Mouse (Mus musculus) limb, embryonic 14.5 days (tissue): ENCODE data around the gene Maml3. TPM values are rescaled to one million over a fixed set of nuclear protein-coding genes. Genes with fewer than 3 reads are reported as not detected.

Source experiments
- ATAC-seq: fragments of 200-750 bp; cut with Nextera tagmentation; 2 replicates; pipeline ENCODE4 v1.8.0; 2017; ENCODE audit warnings: low read depth, moderate number of reproducible peaks, moderate TSS enrichment; ENCODE audit not compliant: low FRiP score
- DNase-seq: peaks from one replicate; pipeline ENCODE4 v3.0.0-alpha.2; 2015; ENCODE audit warnings: low spot score
- H3K27ac ChIP-seq: fragments of 300-500 bp; sonication (generic); replicated peaks from 2 replicates; pipeline ENCODE4 v1.5.1; 2014; ENCODE audit warnings: low read depth, mild to moderate bottlenecking, low read length, moderate library complexity, mixed read lengths
- H3K27me3 ChIP-seq: fragments of 300-500 bp; sonication (generic); 2 replicates; pipeline ENCODE4 v1.6.1; 2014; ENCODE audit warnings: low read length, mixed read lengths; ENCODE audit not compliant: control insufficient read depth, insufficient read depth
- H3K36me3 ChIP-seq: fragments of 300-500 bp; sonication (generic); 2 replicates; pipeline ENCODE4 v1.6.1; 2014; ENCODE audit warnings: mild to moderate bottlenecking, low read length, moderate library complexity, mixed read lengths; ENCODE audit not compliant: control insufficient read depth, insufficient read depth
- H3K4me1 ChIP-seq: fragments of 300-500 bp; sonication (generic); 2 replicates; pipeline ENCODE4 v1.6.1; 2014; ENCODE audit warnings: antibody characterized with exemption, low read length, mixed read lengths; ENCODE audit not compliant: control insufficient read depth, insufficient read depth
- H3K4me2 ChIP-seq: fragments of 300-500 bp; sonication (generic); replicated peaks from 2 replicates; pipeline ENCODE4 v1.6.1; 2014; ENCODE audit warnings: low read depth, mild to moderate bottlenecking, low read length, moderate library complexity; ENCODE audit not compliant: severe bottlenecking
- H3K4me3 ChIP-seq: fragments of 300-500 bp; sonication (generic); replicated peaks from 2 replicates; pipeline ENCODE4 v1.5.1; 2014; ENCODE audit warnings: low read length
- H3K9ac ChIP-seq: fragments of 300-500 bp; sonication (generic); 2 replicates; pipeline ENCODE4 v1.6.1; 2014; ENCODE audit warnings: mild to moderate bottlenecking, low read depth, low read length, moderate library complexity; ENCODE audit not compliant: severe bottlenecking
- H3K9me3 ChIP-seq: fragments of 300-500 bp; sonication (generic); 2 replicates; pipeline ENCODE4 v1.6.1; 2016; ENCODE audit warnings: low read length; ENCODE audit not compliant: control insufficient read depth
- POLR2A ChIP-seq: fragments of 200-500 bp; IDR thresholded peaks from 2 replicates; pipeline ENCODE4 v1.8.0; 2012; ENCODE audit warnings: inconsistent platforms, mild to moderate bottlenecking, moderate library complexity, borderline replicate concordance; ENCODE audit not compliant: insufficient read depth, insufficient read length; ENCODE audit errors: extremely low read depth
- WGBS: fragments of 180-500 bp; shearing (Covaris S2); extraction: QIAGEN DNeasy Blood & Tissue Kit; methylation state at CpG from one replicate; pipeline ENCODE4 v1.1.7; 2014; 5-methylcytosine and 5-hydroxymethylcytosine counted together
- polyA plus RNA-seq, 2 experiments: library from polyadenylated mRNA; depleted of rRNA in 1 of 2; stranded (reverse) in 1 of 2; unstranded in 1 of 2; fragments of >200 nt; fragmentation: Nextera tagmentation in 1 of 2; extraction: Ambion mirVana in 1 of 2; gene quantifications; 2 replicates each; pipeline versions ENCODE4 v1.2.1 to v1.2.3; 2012 to 2014

The Maml3 gene
- polyA plus RNA-seq, 2 experiments, result 5.4 to 5.6 TPM

DNA sequence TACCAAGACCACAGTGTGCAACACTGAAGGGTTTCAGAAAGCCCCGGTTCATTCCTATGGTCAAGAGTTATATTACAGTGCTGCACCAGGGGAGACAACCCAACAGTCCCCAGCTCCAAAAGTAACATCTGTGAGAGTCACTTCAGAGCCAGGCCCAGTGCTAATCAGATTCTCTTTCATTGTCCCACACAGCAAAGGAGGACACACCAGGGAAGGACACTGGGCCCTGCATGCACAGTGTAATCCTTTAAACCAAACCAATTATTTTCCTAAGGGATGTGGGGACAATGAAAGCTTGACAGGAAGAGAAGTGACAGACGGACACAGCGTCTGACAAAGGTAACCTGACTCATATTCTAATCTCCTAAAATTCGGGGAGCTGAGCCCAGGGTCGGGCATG is 32.9 kb downstream of the Maml3 start:
- Histone ChIP-seq H3K9ac (no peak overlapping the region), H3K36me3 (no peaks in the 10 kb centered on the region), H3K4me2 (no peak overlapping the region), H3K4me1 (peaks cover 11% of the 10 kb centered on the region), H3K27ac (no peak overlapping the region), H3K27me3 (no peaks in the 10 kb centered on the region), H3K9me3 (no peaks in the 10 kb centered on the region), H3K4me3 (no peak overlapping the region)
- DNase-seq, result no peak
- WGBS, result 67% methylated on average over 5 of the region's 5 CpGs
- no peak for ATAC-seq
- TF ChIP-seq POLR2A, result no peak

DNA sequence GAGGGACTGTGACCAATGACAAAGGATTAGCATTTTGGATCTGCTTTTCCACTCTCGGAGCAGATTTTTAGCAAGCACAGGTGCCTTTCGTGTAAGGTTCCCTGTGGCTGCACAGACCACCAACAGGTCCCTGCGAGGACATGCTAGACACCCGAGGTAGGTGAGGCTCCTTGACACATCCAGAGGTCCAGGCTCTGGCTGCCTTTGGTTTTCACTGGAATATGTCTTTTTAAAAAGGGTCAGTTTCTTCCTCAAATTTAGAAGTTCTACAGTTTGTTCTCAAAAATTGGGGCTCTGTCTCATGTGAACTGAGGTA is 34.8 kb downstream of the Maml3 start:
- H3K9me3 ChIP-seq, result no peaks in the 10 kb centered on the region

DNA sequence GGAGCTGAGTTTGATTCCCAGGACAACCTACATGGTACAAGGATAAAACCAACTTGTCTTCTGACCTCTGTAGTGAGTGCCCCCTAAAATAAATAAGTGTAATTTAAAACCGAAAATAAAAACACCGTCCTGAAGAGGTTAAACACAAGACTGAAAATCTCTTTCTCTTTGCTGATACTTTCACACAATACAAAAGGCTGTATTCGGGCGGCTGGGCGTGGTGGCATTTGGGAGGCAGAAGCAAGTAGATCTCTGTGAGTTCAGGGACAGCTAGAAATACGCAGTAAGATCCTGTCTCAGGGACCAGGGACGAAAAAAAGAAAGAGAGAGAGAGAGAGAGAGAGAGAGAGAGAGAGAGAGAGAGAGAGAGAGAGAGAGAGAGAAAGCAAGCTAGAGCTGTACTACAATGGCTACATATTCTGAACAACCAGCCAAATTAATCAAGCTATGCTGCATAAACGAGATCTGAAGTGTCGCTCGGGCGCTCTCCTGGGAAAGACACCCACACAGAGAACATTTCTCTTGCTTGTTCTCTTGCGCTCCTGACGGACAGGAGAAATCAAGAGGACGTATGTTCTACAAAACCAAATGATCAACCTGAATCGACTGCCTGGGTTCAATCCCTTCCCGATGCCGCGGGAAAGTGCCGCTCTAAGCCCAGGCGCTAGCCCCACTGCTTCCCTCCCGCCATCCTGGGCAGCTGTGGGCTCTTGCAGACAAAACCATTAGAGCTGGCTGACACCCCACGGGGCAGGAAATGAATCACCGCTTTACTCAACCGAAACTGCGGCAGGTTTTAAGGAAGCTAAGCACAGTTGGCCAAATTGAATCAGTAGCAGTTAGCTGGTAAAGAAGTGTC is 35.3 kb downstream of the Maml3 start:
- TF ChIP-seq POLR2A, result no peak
- H3K9ac ChIP-seq, result peak overlapping the region; percentile 46
- H3K4me3 ChIP-seq, result peak overlapping the region; percentile 31

More for the DNA sequence above, 34.8 kb downstream of the Maml3 start:
- no peaks in the 10 kb centered on the region for H3K27me3 ChIP-seq
- H3K36me3 ChIP-seq, result no peaks in the 10 kb centered on the region
- H3K27ac ChIP-seq, result no peak overlapping the region
- DNase-seq (no peak), ATAC-seq (no peak)
- peak overlapping the region; percentile 31 for H3K4me3 ChIP-seq
- H3K9ac ChIP-seq, result peak overlapping the region; percentile 46; the same call in 1 of the 2 replicates
- H3K4me1 ChIP-seq, result peaks cover 11% of the 10 kb centered on the region
- WGBS, result 6% methylated on average over 4 of the region's 4 CpGs
- peak overlapping the region; percentile 54 for H3K4me2 ChIP-seq
- no peak for TF ChIP-seq POLR2A

DNA sequence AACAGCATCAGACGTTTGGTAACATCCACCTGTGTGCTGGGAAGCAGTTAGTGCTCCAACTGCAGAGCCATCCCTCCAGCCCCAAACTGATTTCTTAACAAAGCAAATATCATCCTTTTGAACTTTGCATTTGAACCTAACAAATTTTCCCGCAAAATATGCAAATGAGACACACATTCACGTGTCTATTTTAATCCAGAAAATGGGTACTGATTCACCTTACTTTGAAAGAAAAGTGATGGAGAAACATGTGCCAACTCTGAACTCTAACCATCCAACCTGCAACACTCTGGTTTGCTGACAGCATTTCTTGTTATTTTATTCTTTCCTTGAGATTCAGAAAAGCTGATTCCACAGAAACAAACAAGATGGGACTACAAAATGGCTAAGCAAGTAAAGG is 36.0 kb downstream of the Maml3 start:
- no peak overlapping the region for H3K4me2 ChIP-seq
- 72% methylated on average over 3 of the region's 3 CpGs for WGBS
- no peaks in the 10 kb centered on the region for H3K27me3 ChIP-seq

More for the DNA sequence above, 35.3 kb downstream of the Maml3 start:
- Histone ChIP-seq H3K36me3 (no peaks in the 10 kb centered on the region), H3K4me2 (peak overlapping the region; percentile 54), H3K9me3 (no peaks in the 10 kb centered on the region), H3K4me1 (peaks cover 11% of the 10 kb centered on the region), H3K27me3 (no peaks in the 10 kb centered on the region), H3K27ac (no peak overlapping the region)
- ATAC-seq, result peak; percentile 50; the same call in 1 of the 2 replicates
- peak; percentile 59 for DNase-seq
- 16% methylated on average over 25 of the region's 25 CpGs for WGBS

DNA sequence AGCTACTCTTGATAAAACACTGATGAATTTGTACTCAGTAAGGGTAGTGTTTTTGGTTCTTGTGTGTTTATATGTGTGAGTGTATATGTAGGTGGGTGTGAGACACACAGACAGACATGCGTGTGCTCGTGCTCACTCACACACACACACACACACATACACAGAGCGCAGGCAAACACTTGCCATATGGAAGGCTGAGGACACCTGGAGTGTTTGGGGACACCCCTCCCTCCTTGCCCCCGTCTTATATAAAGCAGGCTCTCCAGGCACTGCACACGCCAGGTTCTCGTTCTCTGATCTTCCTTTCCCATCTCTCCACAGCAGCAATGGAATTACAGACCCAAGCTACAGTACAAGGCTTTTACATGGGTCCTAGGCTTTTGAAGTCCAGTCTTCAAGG is 37.7 kb downstream of the Maml3 start:
- no peak for TF ChIP-seq POLR2A
- Histone ChIP-seq H3K4me3 (no peak overlapping the region), H3K9ac (no peak overlapping the region), H3K27ac (no peak overlapping the region), H3K36me3 (no peaks in the 10 kb centered on the region), H3K27me3 (no peaks in the 10 kb centered on the region), H3K9me3 (no peaks in the 10 kb centered on the region), H3K4me2 (no peak overlapping the region), H3K4me1 (peaks cover 15% of the 10 kb centered on the region)
- ATAC-seq (no peak), DNase-seq (no peak)
- 68% methylated on average over 6 of the region's 6 CpGs for WGBS

More for the DNA sequence above, 36.0 kb downstream of the Maml3 start:
- Histone ChIP-seq H3K36me3 (no peaks in the 10 kb centered on the region), H3K9me3 (no peaks in the 10 kb centered on the region), H3K27ac (no peak overlapping the region), H3K9ac (no peak overlapping the region), H3K4me3 (no peak overlapping the region), H3K4me1 (peaks cover 11% of the 10 kb centered on the region)
- ATAC-seq (no peak), DNase-seq (no peak)
- no peak for TF ChIP-seq POLR2A
